Mouse (Mus musculus) adrenal gland, adult 2 months (tissue): ENCODE measurements around the gene Frmpd4. TPM values are rescaled to one million over a fixed set of nuclear protein-coding genes. Genes with fewer than 3 reads are reported as not detected.

Experiments used
- DNase-seq: peaks from one replicate; pipeline ENCODE4 v3.0.0; 2021
- polyA plus RNA-seq: library from polyadenylated mRNA; depleted of rRNA; stranded (reverse); fragments of >200 nt; gene quantifications from 2 replicates; pipeline ENCODE4 v1.2.3, GENCODE M21; 2012
- total RNA-seq, 2 experiments: library from RNA; stranded (reverse); gene quantifications; 2 replicates each; pipeline ENCODE4 v1.2.3; 2021

Gene Frmpd4
- total and polyA plus RNA-seq, 3 experiments = 0.64 to 4.4 (median 3.9) TPM

GRCm38 (mm10) chrX:168124043-168124442 is 453.0 kb downstream of the Frmpd4 start:
- no peak for DNase-seq

- no peak for DNase-seq
These were observed 453.5 kb downstream of the Frmpd4 start for GRCm38 (mm10) chrX:168123589-168123965.

GRCm38 (mm10) chrX:168122806-168123588 is 454.0 kb downstream of the Frmpd4 start:
- peak; percentile 54 for DNase-seq

GRCm38 (mm10) chrX:168041589-168041988 is 535.4 kb downstream of the Frmpd4 start:
- DNase-seq = no peak

GRCm38 (mm10) chrX:168020574-168021145 is 556.4 kb downstream of the Frmpd4 start:
- DNase-seq = peak; percentile 42

- DNase-seq = no peak
These were observed 559.2 kb downstream of the Frmpd4 start for GRCm38 (mm10) chrX:168017792-168018191.

- no peak for DNase-seq
These were observed 592.2 kb downstream of the Frmpd4 start for GRCm38 (mm10) chrX:167984835-167985234.

- no peak for DNase-seq
These were observed 625.8 kb downstream of the Frmpd4 start for GRCm38 (mm10) chrX:167951207-167951606.

GRCm38 (mm10) chrX:167909483-167909882 is 667.5 kb downstream of the Frmpd4 start:
- DNase-seq = peak; percentile 13

GRCm38 (mm10) chrX:167901046-167901445 is 676.0 kb downstream of the Frmpd4 start:
- no peak for DNase-seq

- DNase-seq = no peak
These were observed 722.2 kb downstream of the Frmpd4 start for GRCm38 (mm10) chrX:167854821-167855220.

GRCm38 (mm10) chrX:167832543-167832942 is 744.5 kb downstream of the Frmpd4 start:
- no peak for DNase-seq

- DNase-seq = no peak
These were observed 748.6 kb downstream of the Frmpd4 start for GRCm38 (mm10) chrX:167828456-167828855.

GRCm38 (mm10) chrX:167817363-167817762 is 759.7 kb downstream of the Frmpd4 start:
- no peak for DNase-seq

- DNase-seq = no peak
These were observed 766.9 kb downstream of the Frmpd4 start for GRCm38 (mm10) chrX:167810120-167810519.

GRCm38 (mm10) chrX:167808572-167808971 is 768.5 kb downstream of the Frmpd4 start:
- DNase-seq = no peak

- no peak for DNase-seq
These were observed 788.3 kb downstream of the Frmpd4 start for GRCm38 (mm10) chrX:167788737-167789136.

GRCm38 (mm10) chrX:167783526-167783925 is 793.5 kb downstream of the Frmpd4 start:
- no peak for DNase-seq

- no peak for DNase-seq
These were observed 857.5 kb downstream of the Frmpd4 start for GRCm38 (mm10) chrX:167719564-167719981.

GRCm38 (mm10) chrX:167719092-167719491 is 857.9 kb downstream of the Frmpd4 start:
- DNase-seq = no peak

- no peak for DNase-seq
These were observed 922.1 kb downstream of the Frmpd4 start for GRCm38 (mm10) chrX:167654806-167655495.

- DNase-seq = no peak
These were observed 922.8 kb downstream of the Frmpd4 start for GRCm38 (mm10) chrX:167654249-167654648.

GRCm38 (mm10) chrX:167597639-167598217 is 979.3 kb downstream of the Frmpd4 start:
- DNase-seq = no peak
